Mouse (Mus musculus) urinary bladder, postnatal 25 days (tissue): ENCODE data around the gene Tas1r3.

ENCODE experiments used
- DNase-seq: peaks from one replicate; pipeline ENCODE4 v3.0.0; 2022; ENCODE audit warnings: low spot score

Gene Tas1r3

GRCm38 (mm10) chr4:155886330-155886729 is 23.2 kb upstream of the Tas1r3 start:
- DNase-seq = no peak

GRCm38 (mm10) chr4:155883587-155883986 is 20.4 kb upstream of the Tas1r3 start:
- DNase-seq = no peak

GRCm38 (mm10) chr4:155871404-155871803 is 8.2 kb upstream of the Tas1r3 start:
- DNase-seq = no peak

DNA sequence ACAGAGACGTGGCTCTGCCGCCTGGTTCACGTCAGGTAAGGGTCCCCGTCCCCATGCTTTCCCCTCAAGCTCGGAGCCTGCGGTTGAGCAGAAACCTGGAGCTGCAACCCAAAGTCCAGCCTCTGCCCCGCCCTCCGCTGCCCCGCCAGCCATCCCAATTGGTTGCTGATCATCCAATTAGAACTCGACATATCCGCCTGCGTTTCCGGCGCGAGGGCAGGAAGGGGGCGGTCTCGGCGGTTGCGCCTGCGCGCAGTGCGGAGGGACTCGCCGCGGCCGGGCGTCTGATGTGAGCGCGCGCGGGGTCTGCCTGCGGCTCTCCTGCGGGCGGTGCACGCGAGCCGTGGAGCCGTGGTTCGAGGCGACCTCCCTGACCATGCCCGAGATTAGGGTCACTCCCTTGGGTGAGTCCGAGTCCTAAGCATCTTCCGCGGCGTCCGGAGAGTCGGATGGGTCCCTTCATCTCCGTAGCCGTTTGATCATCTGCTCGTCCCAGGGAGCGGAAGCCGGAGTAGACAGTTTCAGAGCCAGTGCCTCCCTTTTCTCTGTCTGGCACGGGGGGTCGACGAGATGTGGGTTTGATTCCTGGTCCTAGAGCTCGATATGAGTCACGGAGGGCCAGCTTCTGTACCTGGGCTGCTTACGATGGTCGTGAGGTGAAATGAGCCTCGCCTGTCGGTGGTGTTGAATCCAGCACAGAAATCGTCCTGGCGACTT is 6.3 kb upstream of the Tas1r3 start, which contains the start of the genes Cptp and Ints11:
Cptp (minus strand) TSS at position 124 of the 717 bp plus-strand sequence.
Ints11 (plus strand) TSS at position 230 of the 717 bp plus-strand sequence.
- peak; percentile 93 for DNase-seq

- no peak for DNase-seq
Measured at GRCm38 (mm10) chr4:155868614-155869298, 5.6 kb upstream of the Tas1r3 start.

GRCm38 (mm10) chr4:155861787-155862186 is 1.4 kb downstream of the Tas1r3 start:
- no peak for DNase-seq

DNA sequence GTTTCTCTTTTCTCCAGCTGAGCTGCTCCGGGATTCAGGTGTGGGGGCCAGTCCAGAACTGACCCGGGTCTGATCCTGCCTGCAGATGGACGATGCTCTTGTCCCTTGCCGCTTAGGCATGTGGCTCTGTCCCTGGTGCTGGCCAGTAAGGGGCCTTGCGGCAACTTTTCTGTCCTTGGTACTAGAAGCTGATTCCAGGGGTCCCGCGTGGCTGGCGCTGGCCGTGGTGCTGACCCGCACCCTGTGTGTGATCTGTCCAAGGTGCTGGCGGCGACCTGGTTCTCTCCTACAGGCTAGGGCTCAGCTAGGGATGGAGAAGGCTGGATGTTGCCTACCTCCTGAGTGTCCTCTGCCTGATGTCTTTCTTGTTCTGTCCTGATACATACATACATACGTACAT is 3.8 kb downstream of the Tas1r3 start:
- no peak for DNase-seq

DNA sequence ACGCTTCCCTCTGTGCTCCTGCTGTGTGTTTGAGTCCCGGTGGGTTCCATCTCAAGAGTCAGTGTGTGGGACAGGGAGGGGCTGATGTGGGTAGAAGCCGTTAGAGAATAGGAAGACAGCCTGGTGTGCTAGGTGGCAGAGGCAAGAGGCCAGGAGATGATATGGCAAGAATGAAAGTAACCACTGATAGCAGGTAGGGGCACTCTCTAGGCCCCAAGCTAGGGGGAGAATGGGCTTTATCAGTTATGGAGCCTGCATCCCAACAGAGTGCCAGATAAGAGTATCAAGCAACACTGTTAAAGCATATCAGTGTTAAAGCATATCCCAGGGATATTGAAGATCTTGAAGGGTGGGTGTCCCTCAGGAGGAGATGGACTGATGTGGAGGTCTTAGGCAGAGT is 6.3 kb downstream of the Tas1r3 start:
- no peak for DNase-seq

DNA sequence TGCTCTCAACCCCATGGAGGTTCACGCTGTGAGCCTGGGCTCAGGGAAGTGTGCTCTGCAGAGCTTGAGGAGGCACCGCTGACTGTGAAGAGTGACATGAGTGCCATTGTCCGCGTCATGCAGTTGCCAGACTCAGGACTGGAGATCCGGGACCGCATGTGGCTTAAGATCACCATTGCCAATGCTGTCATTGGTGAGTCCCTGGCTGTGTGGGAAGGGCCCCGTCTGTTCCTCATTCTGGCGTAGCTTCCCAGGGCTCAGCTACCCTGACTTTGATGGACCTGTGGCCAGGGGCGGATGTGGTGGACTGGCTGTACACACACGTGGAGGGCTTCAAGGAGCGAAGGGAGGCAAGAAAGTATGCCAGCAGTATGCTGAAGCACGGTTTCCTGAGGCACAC is 7.1 kb downstream of the Tas1r3 start:
- DNase-seq = no peak

- DNase-seq = no peak
Measured at GRCm38 (mm10) chr4:155854991-155855390, 8.2 kb downstream of the Tas1r3 start.

GRCm38 (mm10) chr4:155853421-155853820 is 9.7 kb downstream of the Tas1r3 start:
- DNase-seq = no peak

DNA sequence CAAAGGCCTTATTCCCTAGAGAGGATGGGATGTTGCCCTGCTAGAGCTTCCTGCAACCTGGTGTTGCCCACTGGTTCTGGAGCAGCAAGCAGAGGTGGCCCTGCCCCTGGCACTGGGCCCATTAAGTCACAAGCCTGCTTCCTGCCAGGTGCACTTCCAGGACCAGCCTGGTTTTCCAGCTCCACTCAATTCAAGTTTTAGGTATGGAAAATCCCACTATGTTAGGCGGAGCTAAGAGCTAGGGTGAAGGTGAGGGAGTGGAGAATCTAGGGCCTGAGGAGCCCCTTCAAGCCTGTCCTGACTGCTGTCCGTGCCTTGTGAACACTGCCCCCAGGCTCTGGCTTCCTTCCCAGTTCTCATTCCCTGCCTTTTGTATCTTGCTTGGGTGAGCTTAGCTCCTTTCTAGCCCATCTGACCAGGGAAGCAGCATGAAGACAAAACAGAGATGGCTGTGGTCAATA is 11.2 kb downstream of the Tas1r3 start:
- no peak for DNase-seq

GRCm38 (mm10) chr4:155851368-155851767 is 11.8 kb downstream of the Tas1r3 start:
- DNase-seq = no peak

DNA sequence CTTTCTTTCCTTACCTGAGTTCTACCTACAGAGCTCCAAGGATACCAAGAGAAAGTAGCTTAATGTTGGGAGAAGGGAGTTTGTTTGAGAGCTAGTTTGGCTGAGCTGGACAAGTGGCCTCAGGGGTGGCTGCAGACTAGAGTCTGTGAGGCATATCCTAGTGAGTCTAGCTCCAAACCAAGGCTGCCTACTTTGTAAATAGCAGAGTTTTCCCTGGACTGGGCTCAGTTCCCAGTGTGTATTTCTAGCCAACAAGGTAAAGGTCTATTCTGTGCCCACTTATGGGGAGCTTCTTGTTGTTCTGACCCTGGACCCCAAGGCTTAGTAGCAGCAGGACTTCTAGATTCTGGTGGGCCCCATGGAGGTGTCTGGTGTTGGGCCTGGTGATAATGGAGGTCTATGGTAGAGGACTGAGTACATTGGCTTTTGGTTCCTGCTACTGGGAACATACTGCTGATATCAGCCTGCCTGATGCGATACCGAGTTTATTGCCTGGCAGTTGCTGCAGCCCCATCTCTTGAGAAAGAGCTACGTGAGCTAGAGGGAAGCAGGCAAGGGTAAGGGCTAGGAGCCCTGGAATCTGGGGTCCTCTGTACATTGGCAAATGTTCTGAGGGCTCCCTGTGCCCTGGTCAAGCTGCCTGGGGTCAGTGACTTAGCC is 13.2 kb downstream of the Tas1r3 start:
- no peak for DNase-seq

GRCm38 (mm10) chr4:155849391-155849790 is 13.8 kb downstream of the Tas1r3 start:
- DNase-seq = no peak

DNA sequence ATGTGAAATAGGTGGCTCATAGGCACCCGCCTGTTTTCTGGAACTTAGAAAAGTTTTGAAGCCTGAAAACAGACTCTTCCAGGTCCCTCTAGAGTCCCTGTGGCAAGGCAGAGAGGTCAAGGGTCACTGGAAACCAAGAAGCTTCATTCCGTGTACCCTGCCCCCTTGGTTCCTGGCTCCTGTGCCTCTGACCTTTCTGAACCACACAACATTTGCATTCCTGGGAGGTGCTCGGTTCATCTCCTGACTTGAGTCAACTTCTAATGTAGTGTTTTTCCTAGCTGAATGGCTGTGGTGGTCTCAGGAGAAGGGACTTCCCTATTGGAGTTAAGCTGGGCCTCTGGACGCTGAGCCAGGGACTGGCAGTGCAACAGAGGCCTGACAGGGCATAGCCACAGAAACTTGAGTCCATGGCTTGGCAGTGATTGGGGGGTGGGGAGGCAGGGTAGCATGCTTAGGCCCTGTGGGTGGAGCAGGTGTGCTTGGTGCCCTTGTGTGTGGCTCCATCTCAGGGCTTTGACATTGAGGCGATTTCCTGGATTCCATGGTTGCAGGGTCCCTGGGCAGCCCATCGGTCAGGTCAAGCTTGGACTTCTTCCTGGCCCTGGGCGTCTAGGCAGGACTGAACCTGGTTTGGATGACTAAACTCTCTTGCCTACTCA is 14.6 kb downstream of the Tas1r3 start:
- DNase-seq = no peak

- DNase-seq = peak; percentile 42
Measured at GRCm38 (mm10) chr4:155847591-155848352, 15.4 kb downstream of the Tas1r3 start.

- peak; percentile 99 for DNase-seq
Measured at GRCm38 (mm10) chr4:155846871-155847578, 16.1 kb downstream of the Tas1r3 start, which contains the start of gene Dvl1. TSS of gene Dvl1 (plus strand) at chr4:155847402.

DNA sequence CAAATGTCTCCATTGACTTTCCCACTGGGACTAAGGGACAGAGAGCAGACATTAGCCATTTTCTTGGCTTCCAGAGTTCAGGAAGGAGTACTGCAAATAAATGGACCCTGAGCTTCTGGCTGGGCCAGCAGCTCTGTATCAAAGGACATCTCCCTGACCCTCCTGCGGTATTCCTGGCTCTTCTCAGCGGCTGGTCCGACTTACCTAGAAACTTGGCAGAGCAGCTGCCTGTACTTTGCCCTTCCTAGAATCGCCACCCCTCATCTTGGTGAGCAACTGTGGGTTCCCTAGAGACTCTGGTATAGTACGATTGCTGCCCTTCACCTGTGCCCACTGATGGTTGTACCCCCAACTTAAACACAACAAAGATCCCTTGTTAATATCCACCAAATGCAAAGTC is 19.9 kb downstream of the Tas1r3 start:
- no peak for DNase-seq

- DNase-seq = no peak
Measured at GRCm38 (mm10) chr4:155841651-155842270, 21.4 kb downstream of the Tas1r3 start.
